Comparison of ENCODE assay signal across 14 mouse cellular contexts in genomic region chr11:87666256-87667035, GRCm38 (mm10). TPM values are rescaled to one million over a fixed set of nuclear protein-coding genes. Genes with fewer than 3 reads are reported as not detected.
DNase-seq lines count a peak whose midpoint lies in the region; ATAC-seq and TF ChIP-seq lines count a peak whose summit lies in the region.
"Had no signal": no experiment of that assay in that cellular context is flagged by ENCODE, and none has a peak within 500 bp of the region (broad histone marks: within the 10 kb centered on the region; RNA-seq: fewer than 3 reads in every experiment).

No protein-coding gene starts in this region.

- ATAC-seq in G1E (ENCODE audit: extremely low read depth, insufficient number of reproducible peaks, low FRiP score, poor library complexity, severe bottlenecking) = no peak
- no peak for ATAC-seq in intestine, embryonic 14.5 days (replicated peaks; ENCODE audit: low FRiP score, low TSS enrichment, low read depth)
- ATAC-seq: forebrain, embryonic 16.5 days had no signal

- H3K27me3 ChIP-seq in G1E (ENCODE audit: insufficient read depth, low read length) = no peaks in the 10 kb centered on the region
- no peaks in the 10 kb centered on the region; the same call in 1 of the 2 replicates for H3K27me3 ChIP-seq in intestine, embryonic 14.5 days (replicated peaks; ENCODE audit: control insufficient read depth, insufficient read depth, low read length)

- no peak for DNase-seq in layer of hippocampus, adult 2 months (ENCODE audit: low spot score in 2 of 2)
- DNase-seq in layer of hippocampus, adult 9-10 months (ENCODE audit: low spot score) = no peak
- DNase-seq in G1E (ENCODE audit: low spot score) = no peak
- no peak for DNase-seq in intestine, embryonic 14.5 days (ENCODE audit: low spot score)
- DNase-seq in lung, postnatal 36 days = peak; percentile 40
- no peak for DNase-seq in yolk sac, embryonic 10.5 days (ENCODE audit: low spot score)
- no peak for DNase-seq in spleen, postnatal 10 days (ENCODE audit: low spot score in 2 of 2)
- no peak for DNase-seq in thymus, adult 18-20 months
- DNase-seq: heart, adult 2 months; right cerebral cortex, adult 18-20 months; thymus, adult 2 months had no signal

- H3K9ac ChIP-seq in intestine, embryonic 14.5 days (ENCODE audit: low read length) = peak overlapping the region; percentile 39
- H3K9ac ChIP-seq: neural tube, embryonic 12.5 days had no signal

- H3K4me1 ChIP-seq in G1E (ENCODE audit: insufficient read depth, low read depth, low read length) = peaks cover 51% of the 10 kb centered on the region
- H3K4me1 ChIP-seq in intestine, embryonic 14.5 days (replicated peaks; ENCODE audit: control insufficient read depth, insufficient read depth, low read length) = no peaks in the 10 kb centered on the region
- H3K4me1 ChIP-seq: neural tube, embryonic 12.5 days had no signal

- 63% methylated on average over 12 of the region's 12 CpGs for WGBS in intestine, embryonic 14.5 days

- no peak overlapping the region for H3K4me3 ChIP-seq in layer of hippocampus, adult 2 months
- peak overlapping the region; percentile 65; the same call in 1 of the 2 replicates for H3K4me3 ChIP-seq in G1E (ENCODE audit: low read depth, low read length)
- H3K4me3 ChIP-seq in intestine, embryonic 14.5 days (ENCODE audit: low read depth, low read length) = peak overlapping the region; percentile 31
- H3K4me3 ChIP-seq: heart, adult 2 months; neural tube, embryonic 12.5 days had no signal

- TF ChIP-seq CTCF in layer of hippocampus, adult 2 months (conservative IDR thresholded peaks at IDR 0.05) = no peak
- TF ChIP-seq CTCF in G1E (IDR thresholded peaks at IDR 0.05; ENCODE audit: low read depth, low read length) = no peak

- H3K27ac ChIP-seq in layer of hippocampus, adult 2 months = peak overlapping the region; percentile 16; the same call in 1 of the 2 replicates
- H3K27ac ChIP-seq in intestine, embryonic 14.5 days (ENCODE audit: low read depth) = no peak overlapping the region
- H3K27ac ChIP-seq: heart, adult 2 months; neural tube, embryonic 12.5 days had no signal

- peaks cover 16% of the 10 kb centered on the region for H3K36me3 ChIP-seq in G1E (replicated peaks)
- no peaks in the 10 kb centered on the region for H3K36me3 ChIP-seq in intestine, embryonic 14.5 days (ENCODE audit: control insufficient read depth, insufficient read depth, low read length)
- H3K36me3 ChIP-seq: neural tube, embryonic 12.5 days had no signal

- no peaks in the 10 kb centered on the region for H3K9me3 ChIP-seq in G1E (replicated peaks)
- H3K9me3 ChIP-seq in intestine, embryonic 14.5 days (ENCODE audit: control insufficient read depth, low read length) = no peaks in the 10 kb centered on the region
- H3K9me3 ChIP-seq: neural tube, embryonic 12.5 days had no signal

- H3K4me2 ChIP-seq in intestine, embryonic 14.5 days (ENCODE audit: low read length) = peak overlapping the region; percentile 35
- H3K4me2 ChIP-seq: neural tube, embryonic 12.5 days had no signal

RNA-seq across cellular contexts. Expression of gene Rnf43, which starts 3.9 kb away (rescaled TPM):
- total RNA-seq in layer of hippocampus, adult 2 months (2021) = 1 to 10 TPM; 3.1 to 3.9 TPM
- 28.4 and 31.1 TPM in 2 replicates for total RNA-seq in G1E (2014; fragmentation: Nextera tagmentation)
- total RNA-seq in G1E (2017) = 13.9 and 14.8 TPM in 2 replicates
- polyA plus RNA-seq in G1E (2012) = 5.4 and 8.7 TPM in 2 replicates
- polyA plus RNA-seq in intestine, embryonic 14.5 days (2014; fragmentation: Nextera tagmentation; extraction: Ambion mirVana) = 18.9 and 22.2 TPM in 2 replicates

RNA-seq across cellular contexts. Expression of gene Hsf5, which starts 49.5 kb away (rescaled TPM):
- under 1 TPM; 0.56 to 0.90 TPM for total RNA-seq in layer of hippocampus, adult 2 months (2021)
- 0.45 TPM in 1 of 2 replicates, not detected in the other for total RNA-seq in G1E (2014; fragmentation: Nextera tagmentation)
- total RNA-seq in G1E (2017) = 0.05 and 0.06 TPM in 2 replicates
- not detected in 2 replicates for polyA plus RNA-seq in G1E (2012)
- polyA plus RNA-seq in intestine, embryonic 14.5 days (2014; fragmentation: Nextera tagmentation; extraction: Ambion mirVana) = 0.23 and 0.38 TPM in 2 replicates
- total RNA-seq: megakaryocyte progenitor cell, adult 5-6 weeks had no signal
